Mouse (Mus musculus) heart, adult 11 months (tissue): ENCODE results near the gene Zfp853.

Experiments used
- DNase-seq: peaks from one replicate; pipeline ENCODE4 v3.0.0; 2022

Gene Zfp853

DNA sequence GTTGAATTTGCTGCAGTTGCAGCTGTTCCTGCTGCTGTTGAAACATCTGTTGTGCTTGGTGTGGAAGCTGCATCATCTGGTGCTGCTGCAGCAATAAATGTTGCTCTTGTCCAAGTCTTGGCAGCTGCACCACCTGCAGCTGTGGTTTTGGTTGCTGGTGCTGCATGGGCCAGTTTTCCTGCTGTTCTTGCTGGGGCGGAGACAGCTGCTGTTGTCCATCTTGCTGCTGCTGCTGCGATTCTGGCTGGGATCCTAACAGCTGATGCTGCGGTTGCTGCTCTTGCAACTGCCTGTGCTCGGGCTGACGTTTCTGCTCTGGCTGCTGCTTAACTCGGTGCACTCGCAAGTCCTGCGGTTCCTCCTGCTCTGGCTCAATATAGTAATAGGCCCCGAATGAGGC lies 4.1 kb downstream of the Zfp853 start:
- no peak for DNase-seq

DNA sequence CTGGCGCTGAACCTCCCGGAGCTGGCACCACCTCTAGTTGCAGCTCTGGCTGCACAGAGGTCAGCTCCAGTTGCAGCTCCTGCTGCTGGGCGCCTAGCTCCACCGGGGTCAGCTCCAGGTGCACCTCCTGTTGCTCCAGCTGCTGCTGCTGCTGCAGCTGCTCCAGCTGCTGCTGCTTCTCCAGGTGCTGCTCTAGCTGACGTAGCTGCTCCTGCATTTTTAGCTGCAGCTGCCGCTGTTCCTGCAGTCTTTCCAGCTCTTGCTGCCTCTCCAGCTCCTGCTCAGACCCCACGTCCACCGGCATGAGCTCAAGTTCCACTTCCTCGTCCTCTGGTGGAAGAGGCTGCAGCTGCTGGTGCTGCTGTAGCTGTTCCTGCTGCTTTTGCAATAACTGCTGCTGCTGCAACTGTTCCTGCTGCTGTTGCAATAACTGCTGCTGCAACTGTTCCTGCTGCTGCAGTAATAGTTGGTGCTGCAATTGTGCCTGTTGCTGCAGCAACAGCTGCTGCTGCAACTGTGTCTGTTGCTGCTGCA lies 5.0 kb downstream of the Zfp853 start:
- DNase-seq = no peak

DNA sequence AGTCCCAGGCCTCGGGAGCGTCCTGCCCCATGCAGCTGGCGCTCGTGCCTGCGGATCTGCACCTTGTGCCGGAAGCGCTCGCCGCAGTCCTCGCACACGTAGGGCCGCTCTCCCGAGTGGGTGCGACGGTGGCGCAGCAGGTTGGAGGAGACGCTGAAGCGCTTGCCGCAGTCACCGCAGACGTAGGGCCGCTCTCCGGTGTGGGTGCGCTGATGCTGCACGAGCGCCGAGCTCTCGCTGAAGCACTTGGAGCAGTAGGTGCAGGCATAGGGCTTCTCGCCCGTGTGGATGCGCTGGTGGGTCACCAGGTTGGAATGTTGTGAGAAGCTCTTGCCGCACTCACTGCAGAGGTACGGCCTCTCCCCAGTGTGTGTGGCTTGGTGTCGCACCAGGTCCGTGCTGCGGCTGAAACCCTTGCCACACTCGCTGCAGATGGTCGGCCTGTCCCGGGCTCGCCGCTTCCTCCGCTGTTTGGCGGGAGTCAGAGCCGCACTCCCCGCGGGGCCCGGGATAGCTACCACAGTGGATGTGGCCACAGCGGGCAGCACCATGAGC lies 5.6 kb downstream of the Zfp853 start:
- DNase-seq = no peak

DNA sequence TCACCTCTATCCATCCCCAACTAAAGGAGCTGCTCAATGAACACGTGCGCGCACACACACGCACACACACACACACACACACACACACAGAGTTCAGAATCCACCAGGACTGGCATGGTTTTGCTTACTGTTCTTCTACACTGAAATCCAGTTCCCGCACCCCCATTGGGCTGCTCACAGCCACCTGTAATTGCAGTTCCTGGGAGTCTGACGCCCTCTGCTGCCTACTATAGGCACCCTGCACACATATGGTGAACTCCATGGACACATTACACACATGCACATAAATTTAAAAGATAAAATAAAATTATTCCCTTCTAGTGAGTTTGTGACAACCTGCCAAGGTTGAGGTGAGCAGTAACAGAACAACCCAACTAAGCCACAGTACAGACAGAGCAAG lies 8.7 kb downstream of the Zfp853 start:
- DNase-seq = no peak

DNA sequence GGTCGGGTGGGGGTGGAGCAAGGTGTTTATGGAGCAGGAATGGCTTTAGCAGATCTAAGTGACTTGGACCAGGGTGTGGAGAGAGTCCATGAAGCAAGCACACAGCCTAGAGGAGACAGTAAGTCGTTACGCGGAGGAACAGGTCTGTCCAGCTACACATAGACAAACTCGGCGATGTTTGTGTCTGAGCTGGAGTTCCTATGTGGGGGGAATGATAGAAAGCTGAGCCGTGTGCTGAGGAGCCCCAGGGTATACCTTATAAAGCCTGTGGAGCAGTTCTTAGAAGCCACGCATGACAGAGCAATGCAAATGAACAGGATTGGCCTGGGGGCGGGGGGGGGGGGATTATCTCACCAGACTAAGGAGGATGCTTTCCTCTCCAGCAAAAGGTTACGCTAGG lies 14.2 kb downstream of the Zfp853 start:
- no peak for DNase-seq

DNA sequence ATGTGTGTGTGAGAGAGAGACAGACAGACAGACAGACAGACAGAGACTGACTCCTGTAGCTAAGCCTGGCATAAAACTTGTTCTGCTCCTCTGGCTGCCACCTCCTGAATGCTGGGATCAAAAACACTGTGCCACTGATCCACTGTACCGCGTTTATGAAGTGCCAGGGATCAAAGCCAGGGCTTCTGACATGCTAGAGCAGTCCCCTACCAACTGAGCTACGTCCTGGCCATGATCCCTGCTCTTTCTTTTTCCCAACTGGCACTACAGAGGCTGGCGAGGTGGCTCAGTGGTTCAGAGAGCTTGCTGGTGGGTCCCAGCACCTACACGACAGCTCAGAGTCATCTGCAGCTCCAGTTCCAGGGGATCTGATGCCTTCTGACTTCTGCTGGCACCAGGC lies 17.7 kb downstream of the Zfp853 start:
- DNase-seq = no peak

DNA sequence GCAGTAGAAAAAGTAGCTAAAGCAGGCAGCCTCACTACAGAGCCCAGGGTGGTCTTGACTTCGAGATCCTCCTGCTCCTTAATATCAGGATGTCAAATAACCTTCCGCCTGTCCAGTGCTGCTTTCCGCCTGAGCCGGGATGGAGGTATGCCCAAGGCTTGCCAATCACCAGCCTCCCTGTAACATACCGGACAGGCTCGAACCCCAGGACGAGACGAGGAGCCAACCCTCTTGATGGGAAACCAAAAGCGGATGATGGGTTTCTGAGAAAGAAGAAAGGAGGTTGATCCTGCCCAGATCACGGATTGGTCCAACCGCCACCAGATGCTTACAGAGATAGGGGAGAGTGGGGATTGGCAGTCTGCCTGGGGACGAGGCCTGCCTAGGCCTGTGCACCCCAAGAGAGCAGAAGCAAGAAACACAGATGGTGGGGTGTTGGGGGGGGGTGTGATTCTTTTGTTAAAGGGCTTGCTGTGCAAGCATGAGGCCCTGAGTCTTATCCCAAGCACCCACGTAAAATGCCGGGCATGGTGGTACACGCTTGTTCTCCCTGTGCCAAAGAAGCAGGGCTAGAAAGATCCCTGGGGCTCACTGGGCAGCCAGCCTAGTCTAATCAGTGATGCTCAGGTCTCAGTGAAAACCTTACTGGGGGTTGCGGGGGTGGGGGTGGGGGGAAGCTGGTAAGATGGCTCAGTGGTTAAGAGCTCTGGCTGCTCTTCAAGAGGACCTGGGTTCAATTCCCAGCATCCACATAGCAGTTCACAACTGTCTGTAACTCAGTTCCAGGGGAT lies 20.7 kb downstream of the Zfp853 start:
- no peak for DNase-seq

DNA sequence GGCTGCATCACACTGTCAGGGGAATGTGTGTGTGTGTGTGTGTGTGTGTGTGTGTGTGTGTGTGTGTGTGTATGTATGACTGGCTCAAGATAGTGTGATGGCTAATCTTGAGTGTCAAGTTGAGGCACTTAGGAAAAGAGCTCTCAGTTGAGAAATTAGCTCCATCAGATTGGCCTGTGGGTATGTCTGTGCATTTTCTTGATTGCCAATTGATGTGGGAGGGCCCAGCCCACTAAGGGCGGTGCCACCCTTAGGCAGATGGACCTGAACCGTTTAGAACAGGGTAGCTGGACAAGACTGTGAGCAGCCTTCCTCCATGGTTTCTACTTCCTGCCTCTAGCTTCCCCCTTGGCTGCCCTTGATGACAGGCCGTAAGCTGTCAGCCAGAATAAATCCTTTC lies 21.3 kb downstream of the Zfp853 start:
- DNase-seq = no peak

DNA sequence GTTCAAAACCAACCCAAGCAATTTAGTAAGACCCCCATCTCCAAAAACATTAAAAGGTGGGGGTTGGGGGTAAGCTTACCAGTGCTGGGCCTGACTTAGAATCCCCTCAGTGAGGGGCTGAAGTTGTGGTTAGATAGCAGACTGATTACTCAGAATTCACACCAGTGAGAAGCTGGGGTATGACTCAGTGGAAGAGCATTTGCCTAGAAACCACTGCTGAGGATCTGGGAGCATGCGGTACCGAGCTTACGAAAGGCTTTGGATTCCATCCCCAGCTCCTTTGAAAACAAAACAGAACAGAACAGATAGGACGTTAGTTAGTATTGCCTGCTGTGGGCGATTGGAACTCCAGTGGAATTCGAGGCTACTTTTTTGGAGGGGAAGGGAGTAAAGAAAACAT lies 21.8 kb downstream of the Zfp853 start:
- no peak for DNase-seq

DNA sequence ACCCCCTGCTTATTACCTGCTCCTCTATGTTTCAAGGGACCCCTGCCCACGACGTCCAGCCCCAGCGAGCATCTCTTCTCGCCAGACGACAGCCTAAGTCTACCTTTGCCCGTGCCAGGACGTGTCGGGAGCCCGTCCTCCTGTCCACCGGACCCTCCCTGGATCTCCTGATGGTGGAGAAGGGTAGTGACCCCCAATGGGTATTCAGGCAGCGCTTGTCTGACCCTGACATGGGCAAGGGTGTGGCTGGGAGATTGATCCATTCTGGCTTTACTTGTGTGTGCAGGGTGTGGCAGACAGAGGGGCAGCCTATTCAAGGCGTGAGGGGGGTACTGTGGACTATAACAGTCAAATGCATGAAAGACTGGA lies 23.3 kb downstream of the Zfp853 start:
- no peak for DNase-seq

DNA sequence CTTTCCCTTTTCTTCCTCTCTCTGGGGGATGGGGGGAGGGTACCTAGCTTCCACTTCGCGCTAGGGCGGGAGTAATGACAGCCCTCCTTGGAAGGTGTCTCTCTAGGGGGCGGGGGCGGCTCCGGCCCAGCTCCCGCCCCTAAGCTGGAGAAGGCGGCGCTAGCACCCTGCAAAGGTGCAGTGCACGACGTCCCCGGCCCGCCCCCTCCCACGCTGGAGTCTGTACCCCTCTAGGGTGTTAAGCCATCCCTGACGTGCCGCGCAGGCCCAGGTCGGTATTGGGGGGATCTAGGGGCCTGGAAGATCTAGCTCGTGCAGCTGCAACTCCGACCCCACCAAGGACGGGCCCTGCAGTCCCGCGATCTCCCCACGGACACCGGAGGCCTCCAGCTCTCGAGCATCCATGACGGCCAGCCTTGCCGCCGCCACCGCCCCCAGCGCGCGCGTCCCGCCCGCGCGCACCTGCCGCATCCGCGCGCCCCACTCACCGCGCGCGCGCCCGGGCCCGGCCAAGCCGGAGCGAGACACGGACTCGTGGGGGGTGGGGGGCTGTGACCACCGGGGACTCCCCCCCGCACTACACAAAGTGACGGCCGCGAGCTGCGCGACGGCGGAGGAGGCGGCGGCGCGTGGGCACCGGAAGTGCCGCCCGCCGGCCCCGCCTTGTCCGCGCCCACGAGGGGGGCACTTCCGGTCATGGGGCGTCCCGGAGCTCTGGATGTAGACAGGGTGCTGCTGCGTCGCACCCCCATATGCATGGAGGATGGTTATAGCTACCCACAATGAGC lies 23.9 kb downstream of the Zfp853 start, which contains the start of gene Zfp316:
Gene Zfp316 (minus strand): TSS at position 660 of the 788 bp plus-strand sequence.
- DNase-seq = peak; percentile 98

DNA sequence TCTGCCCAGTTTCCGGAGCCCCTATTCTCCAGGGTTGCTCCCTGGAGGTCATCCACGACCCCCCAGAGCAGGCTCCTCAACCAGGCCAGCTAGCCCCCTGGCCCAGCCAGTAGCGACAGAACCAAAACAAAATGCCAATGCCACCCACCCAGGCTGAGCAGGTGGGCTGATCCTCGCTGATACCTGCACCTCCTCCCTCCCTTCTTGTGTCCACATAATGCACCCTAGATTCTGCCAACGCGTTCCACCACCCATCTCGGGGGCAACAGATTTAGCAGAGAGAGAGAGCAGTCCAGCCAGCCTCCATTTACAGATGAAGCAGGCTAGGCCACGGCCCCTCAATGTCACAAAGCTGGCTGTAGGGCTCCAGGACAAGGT lies 24.4 kb downstream of the Zfp853 start:
- peak; percentile 92 for DNase-seq

DNA sequence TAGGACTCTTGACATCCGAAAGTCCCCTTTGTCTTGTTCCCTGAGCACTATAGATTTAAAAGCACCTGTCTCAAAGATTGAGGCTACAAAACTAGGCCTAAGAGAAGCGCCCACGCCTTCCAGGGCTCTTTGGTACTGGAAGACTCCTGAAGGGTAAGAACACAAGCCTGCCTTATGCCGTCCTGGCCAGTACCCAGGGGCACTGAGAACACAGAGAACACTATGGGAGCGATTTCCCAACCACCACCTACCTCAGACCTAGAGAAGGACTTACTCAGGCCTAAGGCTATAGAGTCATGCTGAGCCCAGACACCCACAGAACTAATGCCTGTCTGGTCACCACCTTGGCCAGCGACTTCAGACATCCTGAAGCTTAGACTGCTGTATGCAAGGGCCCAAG lies 26.6 kb downstream of the Zfp853 start:
- DNase-seq = no peak

DNA sequence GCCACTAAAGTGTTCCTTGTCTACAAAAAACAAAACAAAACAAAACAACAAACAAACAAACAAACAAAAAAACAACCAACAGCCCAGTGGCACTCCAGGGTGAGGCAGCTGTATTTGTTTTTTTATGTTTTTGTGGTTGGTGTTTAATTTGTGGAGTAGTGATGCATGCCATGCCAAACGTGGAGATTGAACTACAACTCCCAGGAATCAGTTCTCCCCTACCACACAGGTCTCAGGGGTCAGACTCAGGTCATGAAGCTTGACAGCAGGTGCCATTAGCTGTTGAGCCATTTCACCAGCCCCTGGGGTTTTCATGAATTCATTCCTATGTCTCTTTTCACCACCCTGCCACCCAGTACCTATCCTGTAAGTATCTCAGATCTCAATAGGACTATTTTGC lies 28.0 kb downstream of the Zfp853 start:
- no peak for DNase-seq

DNA sequence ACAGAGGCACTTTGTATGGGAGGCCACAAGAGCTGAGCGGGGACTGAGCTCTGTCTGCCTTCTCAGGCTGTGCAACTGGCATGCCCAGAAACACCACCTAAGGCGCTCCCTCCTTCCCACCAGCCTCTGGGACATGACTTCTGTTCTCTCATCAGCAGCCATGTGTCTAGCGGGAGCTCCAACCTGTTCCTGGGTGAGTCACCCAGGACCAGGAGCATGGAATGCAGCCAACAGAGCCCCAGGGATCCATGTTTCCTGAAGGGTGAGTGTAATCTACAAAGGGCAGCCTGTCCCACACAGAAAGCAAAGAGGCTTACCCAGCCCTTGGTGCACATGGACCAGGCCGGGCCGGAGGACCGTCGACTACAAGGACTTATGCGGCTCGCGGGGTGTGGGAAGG lies 28.7 kb downstream of the Zfp853 start:
- no peak for DNase-seq

DNA sequence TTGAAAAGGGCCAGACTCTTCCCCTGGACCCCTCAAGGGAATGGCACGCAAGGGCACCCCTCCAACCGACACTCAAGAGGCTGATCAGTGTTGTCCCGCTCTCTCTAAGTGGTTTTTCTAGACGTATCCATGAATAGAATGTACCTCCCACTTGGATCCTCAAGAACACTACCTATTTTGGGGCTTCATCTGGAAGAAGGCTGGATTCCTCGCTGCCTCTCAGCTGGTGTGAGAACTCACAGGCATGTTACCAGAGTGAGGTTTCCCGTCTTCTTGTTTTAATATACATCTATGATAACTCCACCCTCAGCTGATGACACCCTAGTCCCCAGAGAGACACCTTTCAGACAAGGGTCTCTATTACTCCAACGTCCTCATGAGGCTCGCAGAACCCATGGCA lies 31.8 kb downstream of the Zfp853 start:
- DNase-seq = no peak

DNA sequence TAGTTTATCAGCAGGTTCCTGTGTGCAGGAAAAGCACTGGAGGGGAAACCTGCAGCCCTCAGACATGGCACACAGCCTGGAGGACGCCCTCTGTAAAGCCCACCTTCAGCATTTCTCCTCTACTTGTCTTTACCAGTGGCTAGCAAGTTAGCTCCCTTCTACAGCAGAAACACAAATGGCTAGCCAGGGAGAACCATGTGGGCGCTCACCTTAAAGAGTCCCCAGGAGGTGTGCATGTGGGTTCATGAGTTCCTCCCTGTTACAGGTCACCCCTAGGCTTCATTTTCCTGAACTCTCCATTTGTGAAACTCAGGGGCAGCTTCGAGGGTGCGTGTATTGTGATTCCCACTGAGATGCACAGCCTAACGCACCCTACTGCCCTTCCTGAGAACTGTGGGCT lies 37.6 kb downstream of the Zfp853 start:
- no peak for DNase-seq

DNA sequence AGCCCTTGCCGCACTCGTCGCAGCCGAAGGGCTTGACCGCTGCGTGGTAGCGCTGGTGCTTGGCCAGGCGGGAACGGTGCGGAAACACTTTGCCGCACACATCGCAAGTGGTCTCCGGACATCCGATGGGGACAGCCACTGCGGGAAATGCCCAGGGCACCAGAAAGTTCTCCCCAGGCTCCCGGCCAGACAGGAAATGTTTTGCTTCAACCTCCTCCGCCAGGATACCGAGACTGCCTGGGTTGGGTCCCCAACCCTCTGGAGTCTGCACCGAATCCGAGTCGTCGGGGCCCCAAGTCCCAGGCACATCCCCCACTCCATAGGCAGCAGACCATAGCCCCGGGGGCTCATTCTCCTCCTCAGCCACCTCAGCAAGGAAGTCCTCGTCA lies 38.3 kb downstream of the Zfp853 start:
- no peak for DNase-seq

DNA sequence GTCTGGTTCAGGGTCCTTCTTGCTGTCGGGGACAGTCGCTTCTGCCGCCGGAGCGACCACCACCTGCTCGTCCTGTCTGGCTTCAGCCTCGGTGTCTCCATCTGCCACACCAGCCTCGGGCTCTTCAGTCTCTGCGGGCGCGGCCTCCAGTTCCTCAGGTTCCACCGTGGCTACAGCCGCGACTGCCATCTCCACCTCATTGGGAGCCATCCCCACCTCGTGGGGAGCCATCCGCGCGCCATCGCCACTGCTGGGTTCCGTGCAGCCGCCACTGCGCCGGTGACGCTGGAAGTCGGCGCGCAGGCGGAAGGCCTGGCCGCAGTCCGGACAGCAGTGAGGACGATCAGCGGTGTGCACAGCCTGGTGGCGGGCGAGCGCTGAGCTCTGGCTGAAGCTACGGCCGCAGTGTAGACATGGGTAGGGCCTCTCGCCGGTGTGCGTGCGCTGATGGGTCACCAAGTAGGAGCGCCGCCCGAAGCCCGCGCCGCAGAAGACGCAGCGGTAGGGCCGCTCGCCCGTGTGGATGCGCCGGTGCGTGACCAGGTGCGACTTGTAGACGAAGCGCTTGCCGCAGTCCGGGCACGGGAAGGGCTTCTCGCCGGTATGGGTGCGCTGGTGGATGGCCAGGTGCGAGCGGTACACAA lies 38.8 kb downstream of the Zfp853 start:
- no peak for DNase-seq

DNA sequence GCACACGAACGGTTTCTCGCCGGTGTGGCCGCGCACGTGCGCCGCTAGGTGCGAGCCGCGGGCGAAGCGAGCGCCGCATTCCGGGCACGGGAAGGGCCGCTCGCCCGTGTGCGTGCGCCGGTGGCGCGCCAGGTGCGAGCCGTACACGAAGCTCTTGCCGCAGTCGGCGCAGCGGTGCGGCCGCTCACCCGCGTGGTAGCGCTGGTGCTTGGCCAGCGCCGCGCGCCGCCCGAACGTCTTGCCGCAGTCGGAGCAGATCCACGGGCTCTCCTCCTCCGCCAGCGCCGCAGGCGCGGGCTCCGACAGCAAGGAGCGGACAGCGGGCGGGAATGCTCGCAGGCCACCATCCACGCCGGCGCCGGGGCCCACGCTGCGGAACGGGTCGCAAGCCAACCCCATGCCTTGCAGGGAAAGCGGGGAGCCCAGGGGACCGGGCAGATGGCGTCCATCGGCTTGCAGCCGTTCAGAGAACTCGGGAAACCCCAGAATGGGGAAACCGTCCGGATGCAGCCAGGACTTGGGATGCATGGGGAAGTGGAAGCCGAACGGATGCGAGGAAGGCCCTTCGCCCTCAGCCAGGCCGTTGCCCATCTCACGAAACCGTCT lies 39.4 kb downstream of the Zfp853 start:
- DNase-seq = no peak

DNA sequence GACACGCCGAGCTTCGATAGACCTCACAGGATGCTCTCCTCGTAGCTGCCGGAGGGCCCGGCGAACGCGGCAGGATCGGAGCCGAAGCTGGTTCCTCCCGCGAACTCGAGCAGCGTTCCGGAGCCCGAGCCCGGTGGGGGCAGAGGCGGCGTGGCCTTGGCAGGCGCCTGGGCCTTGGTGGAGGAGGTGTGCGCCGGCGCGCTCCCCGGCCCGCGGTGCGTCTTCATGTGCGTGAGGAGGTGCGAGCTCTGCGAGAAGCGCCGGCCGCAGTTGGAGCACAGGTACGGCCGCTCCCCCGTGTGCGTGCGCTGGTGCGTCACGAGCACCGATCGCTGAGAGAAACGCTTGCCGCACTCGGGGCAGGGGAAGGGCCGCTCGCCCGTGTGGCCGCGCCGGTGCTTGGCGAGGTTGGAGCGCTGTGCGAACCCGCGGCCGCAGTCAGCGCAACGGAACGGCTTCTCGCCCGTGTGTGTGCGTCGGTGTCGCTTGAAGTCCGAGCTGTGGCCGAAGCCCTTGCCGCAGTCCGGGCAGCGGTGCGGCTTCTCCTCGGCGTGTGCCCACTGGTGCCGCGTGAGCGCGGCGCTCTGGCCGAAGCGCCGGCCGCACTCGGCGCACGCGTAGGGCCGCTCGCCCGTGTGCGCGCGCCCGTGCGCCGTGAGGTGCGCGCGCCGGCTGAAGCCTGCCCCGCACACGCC lies 40.1 kb downstream of the Zfp853 start:
- DNase-seq = no peak

DNA sequence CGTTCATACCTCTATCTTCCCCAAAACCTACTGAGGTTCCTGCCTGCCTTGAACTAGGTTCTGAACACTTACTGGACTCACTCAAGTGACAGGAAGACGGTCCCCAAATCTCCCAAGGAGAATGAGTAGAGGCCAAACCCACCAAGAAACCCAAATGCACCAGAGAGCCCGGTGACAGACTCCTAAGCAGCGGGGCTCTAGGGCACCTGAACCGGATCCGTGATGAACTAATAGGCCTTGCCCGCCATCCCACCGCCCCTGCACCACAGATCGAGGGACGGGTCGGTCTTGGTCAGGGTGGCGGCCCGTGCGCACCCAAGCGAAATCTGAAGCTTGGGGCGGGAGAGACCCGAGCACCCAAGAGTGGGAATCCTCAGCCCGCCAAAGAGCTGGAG lies 40.6 kb downstream of the Zfp853 start:
- DNase-seq = no peak
